Comparison of ENCODE assay signal across 8 mouse cellular contexts in the genomic region with DNA sequence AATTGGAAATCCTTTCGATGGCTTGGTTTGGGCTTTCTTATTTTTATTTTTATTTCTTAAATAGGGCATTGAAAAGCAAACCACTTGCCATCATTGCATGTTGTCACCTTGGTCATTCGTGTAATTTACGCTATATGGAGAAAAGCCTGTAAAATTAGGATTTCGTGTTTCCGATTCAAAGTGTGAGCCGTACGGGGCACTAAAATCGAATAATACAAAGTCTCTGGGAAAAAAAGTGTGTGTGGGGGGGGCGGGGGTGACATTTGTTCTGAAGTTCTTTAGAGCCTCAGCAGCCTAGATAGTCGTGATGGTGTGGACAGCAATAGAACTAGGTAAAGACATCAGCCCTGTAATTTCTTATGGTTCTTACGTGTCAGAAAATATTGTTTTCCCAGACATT. TPM values are rescaled to one million over a fixed set of nuclear protein-coding genes. Genes with fewer than 3 reads are reported as not detected.
DNase-seq lines count a peak whose midpoint lies in the region; ATAC-seq and TF ChIP-seq lines count a peak whose summit lies in the region.

No protein-coding gene starts in this region.

- WGBS in kidney, postnatal 0 days: 23% methylated on average over 11 of the region's 11 CpGs
- WGBS in embryonic facial prominence, embryonic 13.5 days: 48% methylated on average over 11 of the region's 11 CpGs
- WGBS in intestine, embryonic 16.5 days: 45% methylated on average over 11 of the region's 11 CpGs
- 30% methylated on average over 11 of the region's 11 CpGs for WGBS in neural tube, embryonic 11.5 days

- TF ChIP-seq CTCF in kidney, postnatal 0 days (IDR thresholded peaks at IDR 0.05; ENCODE audit: low read depth): no peak

- peak overlapping the region; percentile 98 for H3K9ac ChIP-seq in kidney, postnatal 0 days (ENCODE audit: low read depth, low read length)
- peak overlapping the region; percentile 97 for H3K9ac ChIP-seq in embryonic facial prominence, embryonic 13.5 days
- H3K9ac ChIP-seq in intestine, embryonic 16.5 days (ENCODE audit: low read depth, low read length): peak overlapping the region; percentile 96
- H3K9ac ChIP-seq in neural tube, embryonic 11.5 days (ENCODE audit: low read length): peak overlapping the region; percentile 96

- peak; percentile 24 for DNase-seq in kidney, postnatal 0 days (ENCODE audit: low spot score)
- DNase-seq in kidney, adult 18-20 months: no peak
- peak; percentile 27 for DNase-seq in neural tube, embryonic 11.5 days (ENCODE audit: low spot score)
- no peak for DNase-seq in gastrocnemius, postnatal 10 days
- DNase-seq in left cerebral cortex, adult 8-10 months (ENCODE audit: low spot score in 2 of 2): no peak
- no peak for DNase-seq in left cerebral cortex, adult 18-20 months (ENCODE audit: low spot score in 2 of 2)

- H3K4me3 ChIP-seq in kidney, postnatal 0 days (replicated peaks; ENCODE audit: low read depth, low read length): peak overlapping the region; percentile 61
- H3K4me3 ChIP-seq in embryonic facial prominence, embryonic 13.5 days: peak overlapping the region; percentile 74
- peak overlapping the region; percentile 83 for H3K4me3 ChIP-seq in intestine, embryonic 16.5 days (ENCODE audit: low read length)
- peak overlapping the region; percentile 70 for H3K4me3 ChIP-seq in neural tube, embryonic 11.5 days (ENCODE audit: low read depth, low read length)

- no peaks in the 10 kb centered on the region for H3K4me1 ChIP-seq in kidney, postnatal 0 days (replicated peaks; ENCODE audit: insufficient read depth, low read length)
- no peaks in the 10 kb centered on the region for H3K4me1 ChIP-seq in embryonic facial prominence, embryonic 13.5 days
- H3K4me1 ChIP-seq in intestine, embryonic 16.5 days (ENCODE audit: control insufficient read depth, insufficient read depth, low read length): no peaks in the 10 kb centered on the region
- no peaks in the 10 kb centered on the region for H3K4me1 ChIP-seq in neural tube, embryonic 11.5 days (ENCODE audit: control insufficient read depth, insufficient read depth, low read length)

- peak overlapping the region; percentile 76 for H3K4me2 ChIP-seq in kidney, postnatal 0 days (ENCODE audit: low read length)
- peak overlapping the region; percentile 74 for H3K4me2 ChIP-seq in embryonic facial prominence, embryonic 13.5 days
- H3K4me2 ChIP-seq in intestine, embryonic 16.5 days (ENCODE audit: low read depth, low read length): peak overlapping the region; percentile 81
- H3K4me2 ChIP-seq in neural tube, embryonic 11.5 days (ENCODE audit: low read depth): peak overlapping the region; percentile 68

- ATAC-seq in kidney, postnatal 0 days (replicated peaks; ENCODE audit: low FRiP score, low read depth): no peak
- no peak for ATAC-seq in embryonic facial prominence, embryonic 13.5 days (ENCODE audit: insufficient number of reproducible peaks, insufficient read depth, low FRiP score, low TSS enrichment, low read depth)
- no peak for ATAC-seq in intestine, embryonic 16.5 days
- ATAC-seq in neural tube, embryonic 11.5 days (ENCODE audit: insufficient read depth, low FRiP score, low TSS enrichment): 0 out of 2 replicates have a peak, but pooled peaks have one; percentile 3

- no peaks in the 10 kb centered on the region for H3K36me3 ChIP-seq in kidney, postnatal 0 days (ENCODE audit: insufficient read depth, low read length)
- H3K36me3 ChIP-seq in embryonic facial prominence, embryonic 13.5 days: peaks cover 5% of the 10 kb centered on the region; the same call in 1 of the 2 replicates
- H3K36me3 ChIP-seq in intestine, embryonic 16.5 days (ENCODE audit: control insufficient read depth, insufficient read depth, low read length): no peaks in the 10 kb centered on the region
- no peaks in the 10 kb centered on the region for H3K36me3 ChIP-seq in neural tube, embryonic 11.5 days (ENCODE audit: control insufficient read depth, insufficient read depth, low read length)

- H3K27ac ChIP-seq in kidney, postnatal 0 days: peak overlapping the region; percentile 98
- peak overlapping the region; percentile 97 for H3K27ac ChIP-seq in embryonic facial prominence, embryonic 13.5 days
- H3K27ac ChIP-seq in intestine, embryonic 16.5 days (ENCODE audit: low read length): peak overlapping the region; percentile 96
- H3K27ac ChIP-seq in neural tube, embryonic 11.5 days (ENCODE audit: low read depth, low read length): peak overlapping the region; percentile 90

- H3K9me3 ChIP-seq in kidney, postnatal 0 days (replicated peaks; ENCODE audit: low read length): no peaks in the 10 kb centered on the region
- no peaks in the 10 kb centered on the region for H3K9me3 ChIP-seq in embryonic facial prominence, embryonic 13.5 days
- no peaks in the 10 kb centered on the region for H3K9me3 ChIP-seq in intestine, embryonic 16.5 days (ENCODE audit: control insufficient read depth, low read length)
- no peaks in the 10 kb centered on the region for H3K9me3 ChIP-seq in neural tube, embryonic 11.5 days (ENCODE audit: control insufficient read depth, low read length)

- H3K27me3 ChIP-seq in kidney, postnatal 0 days (ENCODE audit: insufficient read depth, low read length): no peaks in the 10 kb centered on the region
- no peaks in the 10 kb centered on the region for H3K27me3 ChIP-seq in embryonic facial prominence, embryonic 13.5 days
- no peaks in the 10 kb centered on the region for H3K27me3 ChIP-seq in intestine, embryonic 16.5 days (replicated peaks; ENCODE audit: control insufficient read depth, insufficient read depth, low read length)
- no peaks in the 10 kb centered on the region for H3K27me3 ChIP-seq in neural tube, embryonic 11.5 days (ENCODE audit: control insufficient read depth, insufficient read depth, low read length)

RNA-seq across cellular contexts. Expression of gene Tmem17, which starts 1.2 kb away (rescaled TPM):
- 17.7 and 18.1 TPM in 2 replicates for polyA plus RNA-seq in kidney, postnatal 0 days (2015; fragmentation: Nextera tagmentation; extraction: Ambion mirVana)
- 12.9 and 13.8 TPM in 2 replicates for polyA plus RNA-seq in embryonic facial prominence, embryonic 13.5 days (2015; fragmentation: Nextera tagmentation; extraction: Ambion mirVana)
- 9.5 and 9.6 TPM in 2 replicates for polyA plus RNA-seq in intestine, embryonic 16.5 days (2015; fragmentation: Nextera tagmentation; extraction: Ambion mirVana)
- 12.8 and 13.9 TPM in 2 replicates for polyA plus RNA-seq in neural tube, embryonic 11.5 days (2014; fragmentation: Nextera tagmentation; extraction: Ambion mirVana)
- total RNA-seq in gastrocnemius, postnatal 10 days (2021): 1 to 10 TPM; 2.9 to 3.3 TPM
- total RNA-seq in left cerebral cortex, adult 8-10 months (2022): 1 to 10 TPM; 5.8 to 6.6 (median 6.2) TPM
- 1 to 10 TPM; 5.6 to 6.1 TPM for total RNA-seq in left cerebral cortex, adult 18-20 months (2021)

Comparison
In these comparisons a context has a peak if more than half of its experiments do, and no peak if none do; other contexts are left out.
1. DNase-seq: peak in kidney, postnatal 0 days (single experiment) and neural tube, embryonic 11.5 days (single experiment); none in kidney, adult 18-20 months (single experiment), gastrocnemius, postnatal 10 days (single experiment), left cerebral cortex, adult 8-10 months (0 of 2) and left cerebral cortex, adult 18-20 months (0 of 2).
2. Peak in every context shown above with its lines, with median percentiles within 50 percentile points of each other: H3K27ac ChIP-seq, H3K4me2 ChIP-seq, H3K4me3 ChIP-seq and H3K9ac ChIP-seq.